Mouse (Mus musculus) myocyte (in vitro differentiated cells): ENCODE results near the gene Wdr95. TPM values are rescaled to one million over a fixed set of nuclear protein-coding genes. Genes with fewer than 3 reads are reported as not detected.
A peak's percentile ranks its signal among the peaks of the same experiment; 100 is the strongest.

Source experiments
- H3K27me3 ChIP-seq: one replicate; pipeline ENCODE4 v1.6.1; 2011; ENCODE audit not compliant: control insufficient read depth, insufficient read depth, insufficient read length
- H3K36me3 ChIP-seq: one replicate; pipeline ENCODE4 v1.6.1; 2011; ENCODE audit not compliant: control insufficient read depth, insufficient read depth
- H3K4me2 ChIP-seq: one replicate; pipeline ENCODE4 v1.6.1; 2011; ENCODE audit warnings: low read depth, control low read depth
- H3K4me3 ChIP-seq: one replicate; pipeline ENCODE4 v1.5.1; 2011; ENCODE audit warnings: mild to moderate bottlenecking, control low read depth, moderate library complexity
- H3K79me2 ChIP-seq: one replicate; pipeline ENCODE4 v1.6.1; 2011; ENCODE audit not compliant: control insufficient read depth, insufficient read depth
- H3ac ChIP-seq: one replicate; pipeline ENCODE4 v1.6.1; 2011; ENCODE audit not compliant: control insufficient read depth, insufficient read length
- CEBPB ChIP-seq: IDR thresholded peaks from 2 replicates; pipeline ENCODE4 v1.6.1; 2011; ENCODE audit warnings: mild to moderate bottlenecking, moderate library complexity; ENCODE audit not compliant: poor library complexity, insufficient read depth, severe bottlenecking
- E2F4 ChIP-seq: IDR thresholded peaks from one replicate; pipeline ENCODE4 v1.6.1; 2011; ENCODE audit warnings: mild to moderate bottlenecking, control low read depth, moderate library complexity; ENCODE audit not compliant: insufficient read depth
- MAX ChIP-seq: IDR thresholded peaks from one replicate; pipeline ENCODE4 v1.6.1; 2011; ENCODE audit warnings: low read depth, mild to moderate bottlenecking, control low read depth
- MYOD1 ChIP-seq, 3 experiments: IDR thresholded peaks; one replicate each; pipeline ENCODE4 v1.6.1; 2011; ENCODE audit warnings: control low read depth in 2 of 3, low read depth in 2 of 3, mild to moderate bottlenecking in 2 of 3, moderate library complexity in 1 of 3; ENCODE audit not compliant: insufficient read length in 2 of 3, control insufficient read depth in 1 of 3
- MYOG ChIP-seq, 3 experiments: IDR thresholded peaks; one replicate each; pipeline ENCODE4 v1.6.1; 2011; ENCODE audit warnings: control low read depth in 2 of 3, low read depth in 2 of 3, mild to moderate bottlenecking in 2 of 3; ENCODE audit not compliant: insufficient read length in 2 of 3, control insufficient read depth in 1 of 3, insufficient read depth in 1 of 3
- POLR2A ChIP-seq: IDR thresholded peaks from one replicate; pipeline ENCODE4 v1.6.1; 2011; ENCODE audit warnings: low read depth, mild to moderate bottlenecking, control low read depth, moderate library complexity; ENCODE audit not compliant: insufficient read length
- POLR2AphosphoS2 ChIP-seq: IDR thresholded peaks from one replicate; pipeline ENCODE4 v1.6.1; 2011; ENCODE audit warnings: low read depth, control low read depth; ENCODE audit not compliant: insufficient read length
- REST ChIP-seq: IDR thresholded peaks from one replicate; pipeline ENCODE4 v1.6.1; 2011; ENCODE audit warnings: mild to moderate bottlenecking, control low read depth, moderate library complexity; ENCODE audit not compliant: insufficient read depth, insufficient read length
- SRF ChIP-seq: IDR thresholded peaks from one replicate; pipeline ENCODE4 v1.6.1; 2011; ENCODE audit warnings: low read depth; ENCODE audit not compliant: control insufficient read depth, insufficient read length
- TCF12 ChIP-seq: IDR thresholded peaks from one replicate; pipeline ENCODE4 v1.6.1; 2011; ENCODE audit warnings: mild to moderate bottlenecking, control low read depth; ENCODE audit not compliant: poor library complexity, insufficient read depth, severe bottlenecking
- TCF3 ChIP-seq: IDR thresholded peaks from one replicate; pipeline ENCODE4 v1.6.1; 2011; ENCODE audit warnings: low read depth, control low read depth; ENCODE audit not compliant: insufficient read length
- USF1 ChIP-seq: IDR thresholded peaks from one replicate; pipeline ENCODE4 v1.6.1; 2011; ENCODE audit warnings: low read depth, mild to moderate bottlenecking, control low read depth, moderate library complexity
- polyA plus RNA-seq: library from polyadenylated mRNA; unstranded; fragments of >200 nt; fragmentation: generic; extraction: Trizol; gene quantifications from one replicate; pipeline ENCODE4 v1.2.1, GENCODE M21; 2012; ENCODE audit warnings: missing spikeins

The Wdr95 gene
- polyA plus RNA-seq, 1 experiment: 0.07 TPM

DNA sequence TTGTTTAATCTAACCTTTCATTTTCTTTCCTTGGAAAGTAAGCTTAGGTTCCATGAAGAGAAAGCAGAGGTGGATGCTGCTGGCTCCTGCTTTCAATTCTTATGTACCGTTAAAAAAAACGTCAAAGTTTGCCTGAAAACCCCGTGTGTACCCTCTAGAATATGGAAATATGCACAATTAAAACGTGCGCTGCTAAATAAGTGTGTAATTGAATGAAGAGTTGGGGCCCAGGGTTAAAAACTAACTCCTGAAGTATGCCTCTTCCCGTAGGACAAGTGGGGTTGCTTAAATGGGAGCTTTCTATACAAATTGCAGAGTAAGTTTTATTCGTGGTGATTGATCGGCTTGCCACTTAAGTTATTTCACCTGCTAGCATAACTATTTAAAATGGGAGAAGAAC is 108.8 kb downstream of the Wdr95 start:
- Histone ChIP-seq H3K79me2 (peaks cover 35% of the 10 kb centered on the region), H3K36me3 (peaks cover 5% of the 10 kb centered on the region), H3K4me3 (peak overlapping the region; percentile 74), H3ac (no peak overlapping the region), H3K27me3 (no peaks in the 10 kb centered on the region), H3K4me2 (peak overlapping the region; percentile 72)
- TF ChIP-seq CEBPB: no peak
- no peak for TF ChIP-seq TCF3
- no peak for TF ChIP-seq USF1
- TF ChIP-seq TCF12: no peak
- no peak for TF ChIP-seq MYOG (IDR thresholded peaks at IDR 0.05; ENCODE audit: control insufficient read depth in 1 of 3, insufficient read depth in 1 of 3, insufficient read length in 2 of 3, low read depth in 2 of 3)
- TF ChIP-seq MYOD1 (IDR thresholded peaks at IDR 0.05; ENCODE audit: control insufficient read depth in 1 of 3, insufficient read length in 2 of 3, low read depth in 2 of 3): no peak
- TF ChIP-seq POLR2AphosphoS2: no peak
- TF ChIP-seq SRF: no peak
- TF ChIP-seq REST: no peak
- TF ChIP-seq E2F4: no peak
- no peak for TF ChIP-seq MAX
- TF ChIP-seq POLR2A: no peak

DNA sequence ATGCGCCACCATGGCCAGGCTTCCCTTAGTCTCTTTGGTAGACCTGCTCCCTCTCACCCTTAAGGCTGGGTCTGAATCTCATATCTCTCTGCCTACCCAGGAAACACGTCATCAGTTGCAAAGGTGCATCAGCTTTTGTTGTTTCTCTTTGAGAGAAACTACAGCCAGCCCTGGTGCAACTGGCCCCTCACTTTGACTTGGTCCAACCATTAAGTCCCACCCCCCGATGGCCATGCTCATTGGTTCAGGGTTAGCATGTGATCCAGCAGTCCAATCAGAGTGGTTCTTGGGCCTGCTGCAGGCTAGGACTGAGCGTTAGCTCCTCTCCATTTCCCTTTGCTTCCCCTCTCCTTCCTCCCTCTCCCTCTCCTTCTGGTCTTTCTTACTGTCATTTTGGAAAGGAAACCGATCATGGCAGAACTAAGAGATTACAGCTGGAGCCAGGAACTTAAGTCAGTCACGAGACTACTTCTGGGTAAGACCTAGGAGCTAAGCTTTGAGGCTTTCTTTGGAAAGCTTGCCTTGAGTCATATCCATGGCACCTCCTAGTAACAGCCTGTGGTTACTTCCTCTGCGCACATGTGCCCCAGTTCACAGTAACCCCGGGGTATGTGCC is 112.9 kb downstream of the Wdr95 start:
- TF ChIP-seq CEBPB (no peak), USF1 (peak; percentile 76)

DNA sequence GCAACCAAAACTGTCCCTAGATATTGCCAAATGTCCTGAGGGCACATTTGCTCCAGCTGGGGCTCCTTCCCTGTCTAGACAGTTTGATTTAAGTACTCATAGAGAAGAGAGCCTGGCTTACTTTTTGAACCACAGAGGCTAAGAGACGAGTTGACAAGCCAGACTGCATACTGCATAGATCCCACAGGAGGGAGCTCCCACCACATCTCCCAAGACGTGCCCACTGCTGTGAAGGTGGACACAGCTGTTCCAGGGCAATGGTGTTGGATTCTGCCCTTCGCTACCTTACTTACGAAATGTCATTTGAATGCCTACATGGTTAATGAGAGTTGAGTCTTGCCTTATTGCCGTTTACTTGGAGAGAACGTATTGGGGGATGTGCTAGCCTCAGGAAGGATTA is 113.9 kb downstream of the Wdr95 start:
- H3K4me2 ChIP-seq: no peak overlapping the region
- no peak for TF ChIP-seq USF1
- TF ChIP-seq CEBPB: no peak
- peak in 2 of 3 experiments; percentile 13 to 16 for TF ChIP-seq MYOG (IDR thresholded peaks at IDR 0.05; ENCODE audit: control insufficient read depth in 1 of 3, insufficient read depth in 1 of 3, insufficient read length in 2 of 3, low read depth in 2 of 3)
- no peak for TF ChIP-seq SRF
- no peak for TF ChIP-seq MAX
- TF ChIP-seq TCF3: no peak
- TF ChIP-seq E2F4: no peak
- peak in 2 of 3 experiments; percentile 14 to 57 for TF ChIP-seq MYOD1 (IDR thresholded peaks at IDR 0.05; ENCODE audit: control insufficient read depth in 1 of 3, insufficient read length in 2 of 3, low read depth in 2 of 3)
- no peak for TF ChIP-seq POLR2AphosphoS2
- no peaks in the 10 kb centered on the region for H3K79me2 ChIP-seq
- no peaks in the 10 kb centered on the region for H3K36me3 ChIP-seq
- no peaks in the 10 kb centered on the region for H3K27me3 ChIP-seq
- H3K4me3 ChIP-seq: no peak overlapping the region
- no peak overlapping the region for H3ac ChIP-seq

More for the DNA sequence above, 112.9 kb downstream of the Wdr95 start:
- peak overlapping the region; percentile 14 for H3K4me2 ChIP-seq
- no peak overlapping the region for H3ac ChIP-seq
- no peaks in the 10 kb centered on the region for H3K79me2 ChIP-seq
- H3K36me3 ChIP-seq: no peaks in the 10 kb centered on the region
- no peak overlapping the region for H3K4me3 ChIP-seq
- H3K27me3 ChIP-seq: no peaks in the 10 kb centered on the region

DNA sequence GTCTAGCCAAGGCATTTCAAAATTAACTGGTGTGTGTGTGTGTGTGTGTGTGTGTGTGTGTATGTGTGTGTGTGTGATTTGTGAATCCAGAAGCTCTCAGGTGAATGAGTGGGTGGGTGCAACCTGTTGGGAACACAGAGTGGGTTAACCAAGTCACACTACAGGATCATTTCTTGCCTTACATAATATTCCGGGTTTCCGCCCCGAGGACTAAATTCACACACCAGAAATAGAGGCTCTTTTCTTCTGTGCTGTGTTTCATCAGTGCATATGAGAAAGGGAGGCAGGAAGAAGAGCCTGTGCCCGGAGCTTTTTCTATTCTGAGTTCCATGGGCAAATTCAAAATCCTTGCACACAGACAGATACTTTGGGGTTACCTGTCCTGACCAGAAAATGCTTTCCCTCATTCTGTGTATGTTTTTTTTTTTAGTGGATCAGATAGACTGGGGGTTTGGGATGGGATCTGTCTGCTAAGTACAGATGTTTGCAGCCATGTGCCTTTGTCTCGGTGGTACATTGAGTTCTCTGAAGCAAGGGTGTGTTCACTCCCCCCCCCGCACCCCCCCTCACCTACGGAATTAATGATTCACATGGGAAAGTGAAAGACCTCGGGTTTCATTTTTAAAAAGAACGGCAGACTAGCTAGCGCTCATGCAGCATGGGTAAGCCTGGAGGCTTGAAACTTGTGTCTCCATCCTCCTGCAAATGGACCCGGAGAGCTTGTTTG is 114.5 kb downstream of the Wdr95 start:
- Histone ChIP-seq H3K4me2 (no peak overlapping the region), H3ac (no peak overlapping the region), H3K36me3 (no peaks in the 10 kb centered on the region), H3K27me3 (no peaks in the 10 kb centered on the region), H3K4me3 (no peak overlapping the region), H3K79me2 (no peaks in the 10 kb centered on the region)
- TF ChIP-seq TCF3: no peak
- no peak for TF ChIP-seq USF1
- TF ChIP-seq REST: no peak
- TF ChIP-seq POLR2AphosphoS2: no peak
- TF ChIP-seq POLR2A: no peak
- no peak for TF ChIP-seq SRF
- TF ChIP-seq MYOD1 (IDR thresholded peaks at IDR 0.05; ENCODE audit: control insufficient read depth in 1 of 3, insufficient read length in 2 of 3, low read depth in 2 of 3): no peak
- no peak for TF ChIP-seq MYOG (IDR thresholded peaks at IDR 0.05; ENCODE audit: control insufficient read depth in 1 of 3, insufficient read depth in 1 of 3, insufficient read length in 2 of 3, low read depth in 2 of 3)
- TF ChIP-seq MAX: no peak
- TF ChIP-seq CEBPB: no peak

DNA sequence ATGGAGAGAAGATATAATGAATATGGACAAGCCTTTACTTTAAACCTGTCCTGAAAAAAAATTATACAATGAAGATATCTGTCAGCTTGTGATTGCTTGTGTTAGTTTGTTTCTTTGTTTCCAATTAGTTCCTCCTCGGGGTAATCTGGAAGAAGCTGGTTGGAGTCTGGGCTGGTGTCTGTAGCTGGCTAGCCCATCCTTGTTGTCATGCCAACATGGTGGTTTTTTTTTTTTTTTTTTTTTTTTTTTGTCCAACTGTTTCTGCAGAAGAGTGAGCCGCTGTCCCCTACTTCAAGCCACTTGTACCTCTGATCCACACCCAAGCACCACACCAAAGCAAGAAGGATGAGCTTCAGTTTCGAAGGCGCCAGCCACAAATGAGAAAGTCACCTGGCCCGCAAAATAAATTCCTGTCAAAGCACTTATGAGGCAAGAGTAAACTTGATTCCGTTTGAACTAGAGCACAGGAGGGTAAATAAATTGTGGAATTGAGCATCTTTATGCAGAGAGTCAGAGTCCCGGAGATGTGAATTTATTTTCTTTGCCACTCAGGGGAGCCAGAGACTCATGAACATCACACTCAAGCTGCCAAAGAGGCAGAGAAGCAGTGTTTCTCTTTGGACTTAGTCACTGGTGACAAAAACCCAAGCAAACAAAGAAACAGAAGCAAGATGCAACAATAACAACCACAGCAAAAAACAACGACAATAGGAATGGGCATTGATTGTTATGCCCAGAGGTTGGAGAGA is 119.1 kb downstream of the Wdr95 start:
- H3K79me2 ChIP-seq: no peaks in the 10 kb centered on the region
- TF ChIP-seq TCF12 (no peak), POLR2A (no peak), SRF (no peak), MYOD1 (IDR thresholded peaks at IDR 0.05; ENCODE audit: control insufficient read depth in 1 of 3, insufficient read length in 2 of 3, low read depth in 2 of 3) (no peak), REST (no peak), E2F4 (no peak), POLR2AphosphoS2 (no peak), MYOG (IDR thresholded peaks at IDR 0.05; ENCODE audit: control insufficient read depth in 1 of 3, insufficient read depth in 1 of 3, insufficient read length in 2 of 3, low read depth in 2 of 3) (no peak), MAX (no peak)

More for the DNA sequence above, 119.1 kb downstream of the Wdr95 start:
- no peaks in the 10 kb centered on the region for H3K27me3 ChIP-seq
- H3K36me3 ChIP-seq: no peaks in the 10 kb centered on the region
- H3K4me3 ChIP-seq: no peak overlapping the region
- no peak overlapping the region for H3ac ChIP-seq
- no peak overlapping the region for H3K4me2 ChIP-seq
